Mouse (Mus musculus): ENCODE data around the gene Rsph3a. TPM values are rescaled to one million over a fixed set of nuclear protein-coding genes. Genes with fewer than 3 reads are reported as not detected.
"Not testable (repeated sequence)": the region's sequence is repeated elsewhere in the genome, so short reads cannot be mapped to it uniquely, and the experiment has no call there.

Gene Rsph3a
- total RNA-seq, 2 experiments from 2014 or later, result 39.6 to 45.4 TPM

DNA sequence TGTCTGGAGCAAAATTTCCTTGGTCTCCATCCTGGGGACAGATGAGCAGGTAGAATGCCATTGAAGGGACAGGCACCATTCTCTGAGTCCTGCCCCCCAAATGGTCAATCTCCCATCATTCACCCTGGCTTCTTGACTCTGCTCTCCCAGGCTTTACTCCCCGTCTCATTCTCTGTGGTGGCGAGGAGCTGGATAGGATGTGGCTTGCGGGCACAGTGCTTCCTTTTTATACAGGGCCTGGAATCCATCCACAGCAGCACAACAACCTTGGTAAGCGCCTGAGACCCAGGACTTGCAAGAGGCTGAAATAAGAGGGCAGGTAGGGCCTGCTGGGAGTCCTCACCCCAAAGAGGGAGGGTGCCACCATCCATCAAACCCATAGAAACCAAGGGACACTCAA, 68.6 kb downstream of the Rsph3a start:
- intact Hi-C loops (cut with DNase I); DNase-seq (ENCODE audit: low spot score in 2 of 2): not testable (repeated sequence)

DNA sequence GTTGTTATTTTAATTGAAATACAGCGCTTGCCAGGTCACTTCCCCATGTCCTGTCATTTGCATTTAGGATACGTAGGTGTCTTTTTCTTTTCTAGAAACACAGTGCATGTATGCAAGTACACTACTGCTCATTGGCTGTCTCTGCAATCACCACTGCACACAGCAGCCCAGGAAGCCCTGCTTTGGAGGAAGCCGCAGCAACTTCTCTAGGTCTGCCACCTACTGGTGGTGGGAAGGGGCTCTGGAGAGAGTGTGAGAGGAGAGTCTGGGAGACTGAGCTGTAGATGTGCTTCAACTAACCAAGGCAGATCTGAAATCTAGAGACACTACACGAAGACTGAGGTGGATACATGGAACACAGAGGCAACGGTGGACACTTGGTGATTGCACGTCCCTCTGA, 77.3 kb downstream of the Rsph3a start:
- intact Hi-C loops (cut with DNase I); DNase-seq (ENCODE audit: low spot score in 2 of 2): not testable (repeated sequence)

DNA sequence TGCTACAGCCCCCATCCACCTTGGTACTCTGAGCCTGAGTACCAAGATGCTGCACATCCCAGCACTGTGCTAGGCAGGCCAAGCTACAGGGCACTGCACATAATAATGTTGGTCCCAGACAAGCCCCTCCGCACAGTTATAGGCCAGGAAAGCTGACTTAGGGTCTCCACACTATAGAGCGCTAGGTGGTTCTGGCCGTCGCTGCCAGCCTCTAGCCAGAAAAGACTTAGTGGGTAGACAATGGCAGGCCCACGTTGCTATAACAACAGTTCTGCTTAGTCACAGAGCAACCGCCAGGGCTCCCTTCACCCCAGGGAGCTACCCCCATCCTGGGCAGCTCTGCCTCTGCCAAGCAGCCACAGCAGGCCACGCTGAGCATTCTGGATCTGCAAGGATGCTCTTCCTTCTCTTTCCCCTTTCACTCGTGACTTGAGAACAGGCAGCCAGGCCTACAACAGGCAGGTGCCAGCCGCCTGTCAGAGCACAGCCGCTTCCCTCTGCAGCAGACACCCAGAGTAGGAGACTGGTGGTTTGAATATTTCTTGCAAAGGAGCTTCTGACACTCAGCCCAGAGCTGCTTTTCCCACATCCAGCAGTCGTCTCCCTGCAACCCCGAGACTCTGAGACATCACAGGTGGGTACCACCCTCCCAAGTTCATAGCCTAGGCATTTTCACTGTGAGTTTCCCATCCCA, 82.2 kb downstream of the Rsph3a start:
- intact Hi-C loops (cut with DNase I); DNase-seq (ENCODE audit: low spot score in 2 of 2): not testable (repeated sequence)

Other genes starting within 250 kb of the Rsph3a start
- gene Fndc1, start 118.3 kb upstream of the Rsph3a start, total RNA-seq (2021), result 1 to 10 TPM; 4.4 to 7.3 TPM
- 1 to 10 TPM; 5.5 to 6.0 TPM for gene Tagap, start 19.6 kb upstream of the Rsph3a start, total RNA-seq (2021)
- under 1 TPM; 0.29 to 0.37 TPM for gene Gm49673, start 202.2 kb downstream of the Rsph3a start, total RNA-seq (2021)
- 1 to 10 TPM; 4.6 to 5.1 TPM for gene Rnaset2a, start 202.5 kb downstream of the Rsph3a start, total RNA-seq (2021)
- 10 to 100 TPM; 16.4 to 18.1 TPM for gene Fgfr1op, start 219.9 kb downstream of the Rsph3a start, total RNA-seq (2021)

Measured in left cerebral cortex, postnatal 36 days (tissue).